Mouse (Mus musculus): ENCODE measurements at regions not wholly inside any gene's neighbourhood (a gene's known extent, or its start where the extent isn't known, plus 50 kb on each side); places are given as distances from the start of the nearest gene placed in this dataset.

- no peaks in the 10 kb centered on the region for H3K27me3 ChIP-seq (ENCODE audit: insufficient read depth, low read length)
- 84% methylated on average over 4 of the region's 4 CpGs for WGBS
- H3K9ac ChIP-seq (replicated peaks; ENCODE audit: low read length) = no peak overlapping the region
- no peak overlapping the region for H3K4me3 ChIP-seq (ENCODE audit: low read length)
- ATAC-seq (no peak), DNase-seq (ENCODE audit: low spot score) (no peak)
- no peaks in the 10 kb centered on the region for H3K9me3 ChIP-seq (ENCODE audit: low read length)
- H3K27ac ChIP-seq = no peak overlapping the region
- TF ChIP-seq CTCF (IDR thresholded peaks at IDR 0.05; ENCODE audit: low read depth) = no peak
- no peaks in the 10 kb centered on the region for H3K36me3 ChIP-seq (ENCODE audit: insufficient read depth, low read length)
- H3K4me1 ChIP-seq (ENCODE audit: insufficient read depth, low read length) = no peaks in the 10 kb centered on the region
- H3K4me2 ChIP-seq (ENCODE audit: low read depth, low read length) = no peak overlapping the region
These were observed 56.0 kb downstream of the Foxf2 start for GRCm38 (mm10) chr13:31681571-31681970.

- Histone ChIP-seq H3K36me3 (ENCODE audit: insufficient read depth, low read length) (no peaks in the 10 kb centered on the region), H3K4me1 (ENCODE audit: insufficient read depth, low read length) (no peaks in the 10 kb centered on the region), H3K9ac (replicated peaks; ENCODE audit: low read length) (no peak overlapping the region), H3K4me3 (ENCODE audit: low read length) (no peak overlapping the region), H3K27ac (no peak overlapping the region), H3K27me3 (ENCODE audit: insufficient read depth, low read length) (no peaks in the 10 kb centered on the region), H3K4me2 (ENCODE audit: low read depth, low read length) (no peak overlapping the region), H3K9me3 (ENCODE audit: low read length) (no peaks in the 10 kb centered on the region)
- no peak for TF ChIP-seq CTCF (IDR thresholded peaks at IDR 0.05; ENCODE audit: low read depth)
- no peak for DNase-seq (ENCODE audit: low spot score)
- 54% methylated on average over 5 of the region's 5 CpGs for WGBS
- no peak for ATAC-seq
These were observed 57.7 kb downstream of the Foxf2 start for GRCm38 (mm10) chr13:31683311-31683710.

GRCm38 (mm10) chr13:31688531-31688930 lies 62.9 kb downstream of the Foxf2 start:
- H3K27ac ChIP-seq = no peak overlapping the region
- no peaks in the 10 kb centered on the region for H3K4me1 ChIP-seq (ENCODE audit: insufficient read depth, low read length)
- no peak for TF ChIP-seq CTCF (IDR thresholded peaks at IDR 0.05; ENCODE audit: low read depth)
- no peak overlapping the region for H3K4me3 ChIP-seq (ENCODE audit: low read length)
- H3K36me3 ChIP-seq (ENCODE audit: insufficient read depth, low read length) = no peaks in the 10 kb centered on the region
- H3K27me3 ChIP-seq (ENCODE audit: insufficient read depth, low read length) = no peaks in the 10 kb centered on the region
- no peaks in the 10 kb centered on the region for H3K9me3 ChIP-seq (ENCODE audit: low read length)
- no peak overlapping the region for H3K4me2 ChIP-seq (ENCODE audit: low read depth, low read length)
- WGBS = 87% methylated on average over 3 of the region's 3 CpGs
- ATAC-seq (no peak), DNase-seq (ENCODE audit: low spot score) (no peak)
- H3K9ac ChIP-seq (replicated peaks; ENCODE audit: low read length) = no peak overlapping the region

GRCm38 (mm10) chr13:31689317-31689716 lies 63.7 kb downstream of the Foxf2 start:
- no peak overlapping the region for H3K27ac ChIP-seq
- H3K9ac ChIP-seq (replicated peaks; ENCODE audit: low read length) = no peak overlapping the region
- no peaks in the 10 kb centered on the region for H3K9me3 ChIP-seq (ENCODE audit: low read length)
- no peaks in the 10 kb centered on the region for H3K36me3 ChIP-seq (ENCODE audit: insufficient read depth, low read length)
- no peaks in the 10 kb centered on the region for H3K27me3 ChIP-seq (ENCODE audit: insufficient read depth, low read length)
- no peak overlapping the region for H3K4me3 ChIP-seq (ENCODE audit: low read length)
- ATAC-seq (no peak), DNase-seq (ENCODE audit: low spot score) (peak; percentile 26)
- WGBS = 21% methylated on average over 1 of the region's 1 CpGs
- no peak overlapping the region for H3K4me2 ChIP-seq (ENCODE audit: low read depth, low read length)
- peak; percentile 54 for TF ChIP-seq CTCF (IDR thresholded peaks at IDR 0.05; ENCODE audit: low read depth)
- H3K4me1 ChIP-seq (ENCODE audit: insufficient read depth, low read length) = no peaks in the 10 kb centered on the region

- ATAC-seq (no peak), DNase-seq (ENCODE audit: low spot score) (no peak)
- Histone ChIP-seq H3K4me1 (ENCODE audit: insufficient read depth, low read length) (no peaks in the 10 kb centered on the region), H3K4me3 (ENCODE audit: low read length) (no peak overlapping the region), H3K36me3 (ENCODE audit: insufficient read depth, low read length) (no peaks in the 10 kb centered on the region), H3K4me2 (ENCODE audit: low read depth, low read length) (no peak overlapping the region), H3K9me3 (ENCODE audit: low read length) (no peaks in the 10 kb centered on the region), H3K9ac (replicated peaks; ENCODE audit: low read length) (no peak overlapping the region), H3K27me3 (ENCODE audit: insufficient read depth, low read length) (no peaks in the 10 kb centered on the region), H3K27ac (no peak overlapping the region)
- 40% methylated on average over 7 of the region's 7 CpGs for WGBS
- no peak for TF ChIP-seq CTCF (IDR thresholded peaks at IDR 0.05; ENCODE audit: low read depth)
These were observed 70.1 kb downstream of the Foxf2 start for GRCm38 (mm10) chr13:31695725-31696124.

- Histone ChIP-seq H3K9me3 (ENCODE audit: low read length) (no peaks in the 10 kb centered on the region), H3K4me2 (ENCODE audit: low read depth, low read length) (no peak overlapping the region), H3K4me1 (ENCODE audit: insufficient read depth, low read length) (no peaks in the 10 kb centered on the region), H3K36me3 (ENCODE audit: insufficient read depth, low read length) (no peaks in the 10 kb centered on the region), H3K27me3 (ENCODE audit: insufficient read depth, low read length) (no peaks in the 10 kb centered on the region), H3K9ac (replicated peaks; ENCODE audit: low read length) (no peak overlapping the region), H3K27ac (no peak overlapping the region), H3K4me3 (ENCODE audit: low read length) (no peak overlapping the region)
- ATAC-seq = no peak
- no peak for TF ChIP-seq CTCF (IDR thresholded peaks at IDR 0.05; ENCODE audit: low read depth)
- no peak for DNase-seq (ENCODE audit: low spot score)
- WGBS = 81% methylated on average over 1 of the region's 1 CpGs
These were observed 78.6 kb downstream of the Foxf2 start for GRCm38 (mm10) chr13:31704199-31704598.

- 77% methylated on average over 2 of the region's 2 CpGs for WGBS
- H3K36me3 ChIP-seq (ENCODE audit: insufficient read depth, low read length) = no peaks in the 10 kb centered on the region
- ATAC-seq (no peak), DNase-seq (ENCODE audit: low spot score) (no peak)
- H3K4me3 ChIP-seq (ENCODE audit: low read length) = no peak overlapping the region
- no peak overlapping the region for H3K9ac ChIP-seq (replicated peaks; ENCODE audit: low read length)
- H3K4me2 ChIP-seq (ENCODE audit: low read depth, low read length) = no peak overlapping the region
- no peaks in the 10 kb centered on the region for H3K4me1 ChIP-seq (ENCODE audit: insufficient read depth, low read length)
- no peaks in the 10 kb centered on the region for H3K27me3 ChIP-seq (ENCODE audit: insufficient read depth, low read length)
- H3K27ac ChIP-seq = no peak overlapping the region
- no peaks in the 10 kb centered on the region for H3K9me3 ChIP-seq (ENCODE audit: low read length)
- TF ChIP-seq CTCF (IDR thresholded peaks at IDR 0.05; ENCODE audit: low read depth) = no peak
These were observed 79.8 kb downstream of the Foxf2 start for GRCm38 (mm10) chr13:31705406-31705805.
